Mouse (Mus musculus) kidney, adult 2 months (tissue): ENCODE data around the gene Hivep2.

ENCODE experiments used
- CTCF ChIP-seq: fragments of 200-500 bp; conservative IDR thresholded peaks from 2 replicates; pipeline ENCODE4 v1.5.1; 2011; ENCODE audit warnings: low read depth, mild to moderate bottlenecking, control low read depth, low read length, moderate library complexity, mixed read lengths; ENCODE audit not compliant: insufficient read depth, insufficient read length
- POLR2A ChIP-seq: fragments of 200-500 bp; IDR thresholded peaks from one replicate; pipeline ENCODE4 v1.6.1; 2011; ENCODE audit warnings: low read depth, low read length, control low read depth

GRCm38 (mm10) chr10:14130270-14130669 lies 164.4 kb downstream of the Hivep2 start:
- no peak for TF ChIP-seq CTCF
- no peak for TF ChIP-seq POLR2A
